Mouse (Mus musculus): ENCODE measurements at regions not wholly inside any gene's neighbourhood (a gene's known extent, or its start where the extent isn't known, plus 50 kb on each side); places are given as distances from the start of the nearest gene placed in this dataset.
"Not testable (repeated sequence)": the region's sequence is repeated elsewhere in the genome, so short reads cannot be mapped to it uniquely, and the experiment has no call there.

DNA sequence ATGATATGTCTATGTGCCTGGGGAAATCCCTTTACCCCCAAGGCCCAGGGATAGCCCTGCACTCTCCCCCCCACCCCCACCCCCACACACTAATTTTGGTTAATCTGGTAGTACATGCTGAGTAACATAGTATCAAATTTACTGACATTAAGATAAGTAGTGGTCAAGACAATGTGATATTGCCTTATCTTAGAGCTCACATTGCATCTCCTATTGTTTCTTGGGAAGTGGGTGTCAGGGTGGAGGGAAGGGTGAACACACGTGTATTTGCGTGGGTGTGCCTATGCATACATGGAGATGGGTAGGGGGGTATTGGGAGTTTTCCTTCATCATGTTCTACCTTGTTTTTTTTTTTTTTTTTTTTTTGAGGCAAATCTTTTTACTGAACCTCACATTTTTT is 474.8 kb upstream of the Smim15 start:
- no peak overlapping the region for H3K9ac ChIP-seq (ENCODE audit: low read depth, low read length)
- no peaks in the 10 kb centered on the region for H3K36me3 ChIP-seq (ENCODE audit: control insufficient read depth, insufficient read depth, low read length)
- H3K27me3 ChIP-seq (ENCODE audit: control insufficient read depth, insufficient read depth, low read length), result no peaks in the 10 kb centered on the region
- H3K9me3 ChIP-seq (ENCODE audit: control insufficient read depth, low read length), result no peaks in the 10 kb centered on the region
- no peaks in the 10 kb centered on the region for H3K4me1 ChIP-seq (ENCODE audit: control insufficient read depth, insufficient read depth, low read length)
- no peak overlapping the region for H3K4me3 ChIP-seq (ENCODE audit: low read length)
- WGBS, result 70% methylated on average over 2 of the region's 2 CpGs
- H3K4me2 ChIP-seq (replicated peaks; ENCODE audit: low read depth, low read length), result no peak overlapping the region
- no peak overlapping the region for H3K27ac ChIP-seq (ENCODE audit: low read depth, low read length)
- no peak for ATAC-seq (ENCODE audit: low FRiP score, low TSS enrichment)

DNA sequence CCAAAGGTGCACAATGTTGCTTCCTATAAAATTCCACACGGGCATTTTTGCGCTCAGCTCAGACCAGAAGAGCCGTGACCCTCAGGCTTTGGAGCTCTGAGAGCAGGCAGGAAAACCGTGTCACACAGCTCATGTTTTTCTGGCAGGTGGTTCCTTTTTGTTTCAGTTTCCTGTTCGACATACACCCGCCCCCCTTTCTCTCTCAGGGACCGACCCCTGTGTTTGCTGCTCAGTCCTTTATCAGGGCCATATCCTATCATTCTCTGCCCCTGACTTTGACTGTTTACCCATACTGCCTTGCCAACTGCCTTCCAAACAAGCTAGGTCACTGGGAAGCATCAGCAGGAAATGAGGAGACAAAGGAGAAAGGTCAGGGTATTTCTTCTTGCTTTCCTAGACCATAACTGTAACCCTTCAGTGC is 475.5 kb upstream of the Smim15 start:
- no peak overlapping the region for H3K4me2 ChIP-seq (replicated peaks; ENCODE audit: low read depth, low read length)
- no peak overlapping the region for H3K4me3 ChIP-seq (ENCODE audit: low read length)
- 0 out of 2 replicates have a peak, but pooled peaks have one; percentile 20 for ATAC-seq (ENCODE audit: low FRiP score, low TSS enrichment)
- WGBS, result 45% methylated on average over 7 of the region's 7 CpGs
- H3K27me3 ChIP-seq (ENCODE audit: control insufficient read depth, insufficient read depth, low read length), result no peaks in the 10 kb centered on the region
- no peaks in the 10 kb centered on the region for H3K4me1 ChIP-seq (ENCODE audit: control insufficient read depth, insufficient read depth, low read length)
- 0 out of 2 replicates have a peak overlapping the region, but pooled peaks have one; percentile 8 for H3K27ac ChIP-seq (ENCODE audit: low read depth, low read length)
- H3K9ac ChIP-seq (ENCODE audit: low read depth, low read length), result no peak overlapping the region
- no peaks in the 10 kb centered on the region for H3K9me3 ChIP-seq (ENCODE audit: control insufficient read depth, low read length)
- H3K36me3 ChIP-seq (ENCODE audit: control insufficient read depth, insufficient read depth, low read length), result no peaks in the 10 kb centered on the region

DNA sequence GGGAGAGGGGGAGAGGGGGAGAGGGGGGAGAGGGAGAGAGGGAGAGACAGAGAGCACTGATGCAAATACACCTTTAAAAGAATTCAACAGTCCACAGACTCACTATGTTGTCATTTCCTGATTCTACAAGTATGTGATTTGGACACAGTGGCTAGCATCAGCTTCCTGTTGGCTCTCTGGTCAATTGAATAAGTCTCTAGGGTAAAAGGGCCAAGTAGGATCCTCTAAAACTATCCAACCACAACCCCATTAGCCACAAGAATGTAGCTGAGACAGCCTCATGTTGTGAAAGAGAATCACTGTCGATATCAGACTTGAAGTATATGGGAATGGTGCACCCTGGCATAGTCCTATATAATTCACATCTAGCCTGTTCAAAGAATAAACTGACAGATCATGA is 481.8 kb upstream of the Smim15 start:
- no peak overlapping the region for H3K27ac ChIP-seq (ENCODE audit: low read depth, low read length)
- no peaks in the 10 kb centered on the region for H3K36me3 ChIP-seq (ENCODE audit: control insufficient read depth, insufficient read depth, low read length)
- H3K4me1 ChIP-seq (ENCODE audit: control insufficient read depth, insufficient read depth, low read length), result no peaks in the 10 kb centered on the region
- no peak overlapping the region for H3K4me3 ChIP-seq (ENCODE audit: low read length)
- ATAC-seq (ENCODE audit: low FRiP score, low TSS enrichment), result no peak
- H3K27me3 ChIP-seq (ENCODE audit: control insufficient read depth, insufficient read depth, low read length), result no peaks in the 10 kb centered on the region
- H3K4me2 ChIP-seq (replicated peaks; ENCODE audit: low read depth, low read length), result no peak overlapping the region
- whole genome bisulfite sequencing, result 95% methylated on average over 1 of the region's 1 CpGs
- H3K9ac ChIP-seq (ENCODE audit: low read depth, low read length), result no peak overlapping the region
- H3K9me3 ChIP-seq (ENCODE audit: control insufficient read depth, low read length), result no peaks in the 10 kb centered on the region

DNA sequence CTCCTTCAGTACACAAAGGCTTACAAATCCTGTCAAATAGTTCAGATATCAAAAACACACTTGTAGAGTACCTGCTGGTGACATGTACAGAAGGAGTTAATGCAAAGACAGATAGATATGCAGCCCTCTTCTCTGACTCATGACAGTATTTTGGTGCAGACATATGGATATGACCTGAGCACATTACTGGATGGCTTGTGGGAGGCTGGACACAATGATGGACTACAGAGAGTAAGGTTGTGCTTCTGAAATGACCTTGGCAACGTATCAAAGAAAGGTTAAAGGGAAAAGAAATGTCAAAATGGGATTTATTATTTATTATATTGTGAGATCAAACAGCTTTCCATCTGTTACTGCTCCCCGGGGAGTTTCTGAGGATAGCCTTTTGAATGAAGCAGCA is 482.7 kb upstream of the Smim15 start:
- H3K9ac ChIP-seq (ENCODE audit: low read depth, low read length), result no peak overlapping the region
- ATAC-seq (ENCODE audit: low FRiP score, low TSS enrichment), result no peak
- no peak overlapping the region for H3K4me3 ChIP-seq (ENCODE audit: low read length)
- H3K4me1 ChIP-seq (ENCODE audit: control insufficient read depth, insufficient read depth, low read length), result no peaks in the 10 kb centered on the region
- H3K27ac ChIP-seq (ENCODE audit: low read depth, low read length), result no peak overlapping the region
- no peaks in the 10 kb centered on the region for H3K27me3 ChIP-seq (ENCODE audit: control insufficient read depth, insufficient read depth, low read length)
- whole genome bisulfite sequencing, result 55% methylated on average over 2 of the region's 2 CpGs
- H3K9me3 ChIP-seq (ENCODE audit: control insufficient read depth, low read length), result no peaks in the 10 kb centered on the region
- no peak overlapping the region for H3K4me2 ChIP-seq (replicated peaks; ENCODE audit: low read depth, low read length)
- H3K36me3 ChIP-seq (ENCODE audit: control insufficient read depth, insufficient read depth, low read length), result no peaks in the 10 kb centered on the region

DNA sequence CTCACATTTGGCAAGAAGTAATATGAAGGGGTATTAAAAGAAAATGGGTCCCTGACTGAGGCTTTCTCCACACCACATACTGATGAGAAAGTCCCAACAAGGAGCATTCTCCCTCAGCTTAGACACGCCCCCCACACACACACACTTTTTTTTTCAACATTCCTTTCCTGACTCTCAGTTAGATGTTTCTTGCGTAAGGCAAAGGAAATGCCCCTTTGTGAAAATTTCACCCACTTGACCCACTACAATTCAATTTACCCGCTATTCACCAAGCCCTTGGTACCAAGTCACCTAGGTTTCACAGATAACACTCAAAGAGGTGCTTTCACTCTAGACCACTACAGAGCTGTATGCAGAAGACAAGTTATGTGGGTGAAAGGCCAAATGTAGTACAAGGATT is 488.3 kb upstream of the Smim15 start:
- no peak overlapping the region for H3K27ac ChIP-seq (ENCODE audit: low read depth, low read length)
- H3K36me3 ChIP-seq (ENCODE audit: control insufficient read depth, insufficient read depth, low read length), result no peaks in the 10 kb centered on the region
- ATAC-seq (ENCODE audit: low FRiP score, low TSS enrichment), result no peak
- 77% methylated on average over 3 of the region's 3 CpGs for WGBS
- no peak overlapping the region for H3K9ac ChIP-seq (ENCODE audit: low read depth, low read length)
- no peaks in the 10 kb centered on the region for H3K9me3 ChIP-seq (ENCODE audit: control insufficient read depth, low read length)
- no peaks in the 10 kb centered on the region for H3K4me1 ChIP-seq (ENCODE audit: control insufficient read depth, insufficient read depth, low read length)
- no peaks in the 10 kb centered on the region for H3K27me3 ChIP-seq (ENCODE audit: control insufficient read depth, insufficient read depth, low read length)
- H3K4me3 ChIP-seq (ENCODE audit: low read length), result no peak overlapping the region
- no peak overlapping the region for H3K4me2 ChIP-seq (replicated peaks; ENCODE audit: low read depth, low read length)

DNA sequence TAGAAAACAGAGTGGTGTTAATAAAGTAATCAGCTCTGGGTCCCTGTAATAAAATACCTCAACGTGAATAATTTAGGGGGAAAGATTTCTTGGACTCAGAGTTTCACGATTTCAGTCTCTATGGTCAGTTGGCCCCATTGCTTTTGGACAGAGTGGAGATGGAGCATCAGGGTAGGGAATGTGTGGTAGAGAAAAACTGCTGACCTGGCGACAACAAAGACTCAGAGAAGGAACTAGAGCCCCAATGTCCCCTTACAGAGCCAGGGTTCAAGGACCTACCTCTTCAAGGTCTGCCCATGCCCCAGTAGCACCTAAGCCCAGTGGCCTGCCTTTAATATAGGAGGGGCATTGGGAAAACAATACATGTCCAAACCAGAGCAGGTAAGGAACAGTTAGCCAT is 490.2 kb upstream of the Smim15 start:
- H3K9ac ChIP-seq (ENCODE audit: low read depth, low read length), result no peak overlapping the region
- no peak for ATAC-seq (ENCODE audit: low FRiP score, low TSS enrichment)
- H3K27me3 ChIP-seq (ENCODE audit: control insufficient read depth, insufficient read depth, low read length), result no peaks in the 10 kb centered on the region
- no peaks in the 10 kb centered on the region for H3K4me1 ChIP-seq (ENCODE audit: control insufficient read depth, insufficient read depth, low read length)
- no peak overlapping the region for H3K27ac ChIP-seq (ENCODE audit: low read depth, low read length)
- H3K4me2 ChIP-seq (replicated peaks; ENCODE audit: low read depth, low read length), result no peak overlapping the region
- no peaks in the 10 kb centered on the region for H3K9me3 ChIP-seq (ENCODE audit: control insufficient read depth, low read length)
- H3K4me3 ChIP-seq (ENCODE audit: low read length), result no peak overlapping the region
- H3K36me3 ChIP-seq (ENCODE audit: control insufficient read depth, insufficient read depth, low read length), result no peaks in the 10 kb centered on the region
- 75% methylated on average over 3 of the region's 3 CpGs for WGBS

DNA sequence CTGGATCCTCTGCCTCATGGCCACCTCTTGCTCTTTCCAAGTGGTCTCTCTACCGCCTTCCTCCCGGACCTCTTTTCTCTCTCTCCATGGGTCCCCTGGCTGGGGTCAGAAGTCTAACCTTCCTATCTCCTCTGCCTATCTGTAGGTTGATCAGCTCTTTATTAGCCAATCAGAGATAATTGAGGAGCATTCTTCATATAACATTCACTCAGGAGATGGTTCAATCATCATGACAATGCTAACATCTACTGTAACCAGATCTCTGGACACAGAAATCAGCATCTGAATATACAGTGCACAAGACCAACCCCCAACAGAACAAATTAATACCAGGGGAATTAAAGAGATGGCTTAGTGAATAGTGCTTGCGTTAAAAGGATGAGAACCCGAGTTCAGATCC is 492.1 kb upstream of the Smim15 start:
- 93% methylated on average over 4 of the region's 4 CpGs for WGBS
- H3K9me3 ChIP-seq (ENCODE audit: control insufficient read depth, low read length), result no peaks in the 10 kb centered on the region
- no peak for ATAC-seq (ENCODE audit: low FRiP score, low TSS enrichment)
- no peak overlapping the region for H3K4me2 ChIP-seq (replicated peaks; ENCODE audit: low read depth, low read length)
- H3K9ac ChIP-seq (ENCODE audit: low read depth, low read length), result no peak overlapping the region
- H3K4me3 ChIP-seq (ENCODE audit: low read length), result no peak overlapping the region
- H3K4me1 ChIP-seq (ENCODE audit: control insufficient read depth, insufficient read depth, low read length), result no peaks in the 10 kb centered on the region
- no peak overlapping the region for H3K27ac ChIP-seq (ENCODE audit: low read depth, low read length)
- H3K36me3 ChIP-seq (ENCODE audit: control insufficient read depth, insufficient read depth, low read length), result no peaks in the 10 kb centered on the region
- H3K27me3 ChIP-seq (ENCODE audit: control insufficient read depth, insufficient read depth, low read length), result no peaks in the 10 kb centered on the region

DNA sequence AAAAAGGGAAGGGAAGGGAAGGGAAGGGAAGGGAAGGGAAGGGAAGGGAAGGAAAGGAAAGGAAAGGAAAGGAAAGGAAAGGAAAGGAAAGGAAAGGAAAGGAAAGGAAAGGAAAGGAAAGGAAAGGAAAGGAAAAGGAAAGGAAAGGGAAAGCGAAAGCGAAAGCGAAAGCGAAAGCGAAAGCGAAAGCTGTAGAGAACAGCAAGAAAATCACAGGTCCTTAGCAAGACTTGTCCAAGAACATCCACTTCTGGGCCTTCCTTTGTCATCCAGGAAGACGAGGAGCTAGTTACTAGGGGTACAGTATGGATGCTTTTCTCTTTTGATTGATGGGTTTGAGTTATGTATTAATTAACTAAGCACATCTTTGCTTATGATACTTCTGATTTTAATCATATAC is 494.3 kb upstream of the Smim15 start:
- H3K27ac ChIP-seq (ENCODE audit: low read depth, low read length); H3K27me3 ChIP-seq (ENCODE audit: control insufficient read depth, insufficient read depth, low read length); H3K4me1 ChIP-seq (ENCODE audit: control insufficient read depth, insufficient read depth, low read length); H3K4me2 ChIP-seq (replicated peaks; ENCODE audit: low read depth, low read length); ATAC-seq (ENCODE audit: low FRiP score, low TSS enrichment); H3K36me3 ChIP-seq (ENCODE audit: control insufficient read depth, insufficient read depth, low read length); H3K9ac ChIP-seq (ENCODE audit: low read depth, low read length); H3K4me3 ChIP-seq (ENCODE audit: low read length); H3K9me3 ChIP-seq (ENCODE audit: control insufficient read depth, low read length): not testable (repeated sequence)
- 98% methylated on average over 7 of the region's 7 CpGs for WGBS

DNA sequence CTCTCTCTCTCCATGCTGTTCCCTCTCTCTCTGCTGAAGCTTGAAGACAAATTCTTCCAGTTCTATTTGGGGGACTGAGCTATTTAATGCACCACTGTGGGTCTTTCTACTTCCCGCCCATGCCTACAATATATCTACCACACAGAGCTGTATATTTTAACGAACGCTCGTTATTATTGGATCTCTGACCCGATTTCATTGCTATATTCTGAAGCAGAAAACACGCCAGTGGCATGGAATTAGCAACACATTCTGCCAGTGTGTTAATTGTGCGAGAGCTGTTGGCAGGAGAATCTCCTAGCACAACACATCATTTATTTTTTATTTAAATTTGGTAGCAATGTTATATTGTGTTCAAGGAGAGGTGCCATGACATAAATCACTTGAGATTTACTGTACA is 497.2 kb upstream of the Smim15 start:
- WGBS, result 87% methylated on average over 7 of the region's 7 CpGs
- Histone ChIP-seq H3K27me3 (ENCODE audit: control insufficient read depth, insufficient read depth, low read length) (no peaks in the 10 kb centered on the region), H3K4me1 (ENCODE audit: control insufficient read depth, insufficient read depth, low read length) (no peaks in the 10 kb centered on the region), H3K9me3 (ENCODE audit: control insufficient read depth, low read length) (no peaks in the 10 kb centered on the region), H3K9ac (ENCODE audit: low read depth, low read length) (no peak overlapping the region), H3K27ac (ENCODE audit: low read depth, low read length) (no peak overlapping the region), H3K36me3 (ENCODE audit: control insufficient read depth, insufficient read depth, low read length) (no peaks in the 10 kb centered on the region), H3K4me3 (ENCODE audit: low read length) (no peak overlapping the region), H3K4me2 (replicated peaks; ENCODE audit: low read depth, low read length) (no peak overlapping the region)
- ATAC-seq (ENCODE audit: low FRiP score, low TSS enrichment), result no peak
